Mouse (Mus musculus): ENCODE measurements around the gene Lemd1. TPM values are rescaled to one million over a fixed set of nuclear protein-coding genes. Genes with fewer than 3 reads are reported as not detected.
A peak's percentile ranks its signal among the peaks of the same experiment; 100 is the strongest.

Gene Lemd1
- polyA plus RNA-seq, 1 experiment from 2014 or later = 0.27 TPM

DNA sequence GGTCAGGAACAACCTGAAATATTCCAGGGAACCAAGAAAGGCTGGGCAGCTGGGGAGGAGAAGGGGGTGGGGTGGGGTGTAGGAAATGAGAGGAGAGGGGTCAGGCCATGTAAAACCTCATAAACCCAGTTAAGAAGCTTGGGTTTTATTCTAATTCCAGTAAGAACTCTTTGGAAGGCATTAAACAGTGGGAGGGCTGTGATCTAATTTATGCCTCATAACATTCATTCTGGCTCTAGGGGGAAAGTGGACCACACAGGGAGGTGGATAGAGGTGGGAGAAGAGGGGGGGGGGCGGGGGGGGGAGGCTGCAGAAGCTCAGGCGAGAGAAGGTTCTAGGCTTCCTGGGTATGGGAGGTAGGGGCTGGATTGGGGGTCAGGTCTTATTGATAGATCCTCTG, 19.6 kb upstream of the Lemd1 start:
- 0 out of 2 replicates have a peak, but pooled peaks cover 5% of the 10 kb centered on the region for H3K4me1 ChIP-seq (ENCODE audit: control insufficient read depth, insufficient read depth, low read length)
- WGBS = 20% methylated on average over 1 of the region's 2 CpGs
- ATAC-seq (ENCODE audit: insufficient number of reproducible peaks, insufficient read depth, low FRiP score, low read depth) = no peak
- H3K9me3 ChIP-seq (ENCODE audit: control insufficient read depth, low read depth, low read length) = no peaks in the 10 kb centered on the region
- H3K4me2 ChIP-seq (replicated peaks; ENCODE audit: low read depth, low read length) = no peak overlapping the region
- H3K27me3 ChIP-seq (ENCODE audit: control insufficient read depth, insufficient read depth, low read length) = no peaks in the 10 kb centered on the region
- H3K27ac ChIP-seq (ENCODE audit: low read length) = no peak overlapping the region
- no peaks in the 10 kb centered on the region for H3K36me3 ChIP-seq (ENCODE audit: control insufficient read depth, insufficient read depth, low read length)
- no peak overlapping the region for H3K9ac ChIP-seq (replicated peaks; ENCODE audit: low read depth, low read length)
- H3K4me3 ChIP-seq (ENCODE audit: low read depth, low read length) = no peak overlapping the region

DNA sequence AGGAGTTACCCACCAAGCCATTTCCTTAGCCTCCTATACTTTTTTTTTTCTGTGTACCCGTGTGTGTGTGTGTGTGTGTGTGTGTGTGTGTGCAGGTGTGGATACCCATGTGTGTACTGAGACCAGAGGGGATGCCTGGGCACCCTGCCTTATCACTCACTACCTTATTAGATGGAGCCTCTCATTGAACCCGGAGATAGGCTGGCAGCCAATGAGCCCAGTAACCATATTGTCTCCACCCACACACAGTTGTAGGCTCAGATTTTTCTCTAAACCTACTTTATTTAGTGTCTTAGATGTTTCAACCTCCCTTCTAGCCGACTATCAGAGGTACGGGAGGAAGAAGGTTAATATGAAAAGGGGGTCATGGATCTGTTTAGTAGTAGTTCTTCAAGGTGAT, 4.9 kb upstream of the Lemd1 start:
- 74% methylated on average over 4 of the region's 4 CpGs for WGBS
- Histone ChIP-seq H3K4me2 (replicated peaks; ENCODE audit: low read depth, low read length) (no peak overlapping the region), H3K9ac (replicated peaks; ENCODE audit: low read depth, low read length) (no peak overlapping the region), H3K9me3 (ENCODE audit: control insufficient read depth, low read depth, low read length) (no peaks in the 10 kb centered on the region), H3K27me3 (ENCODE audit: control insufficient read depth, insufficient read depth, low read length) (peaks cover 27% of the 10 kb centered on the region), H3K4me1 (ENCODE audit: control insufficient read depth, insufficient read depth, low read length) (peaks cover 4% of the 10 kb centered on the region; the same call in 1 of the 2 replicates), H3K4me3 (ENCODE audit: low read depth, low read length) (no peak overlapping the region), H3K27ac (ENCODE audit: low read length) (no peak overlapping the region), H3K36me3 (ENCODE audit: control insufficient read depth, insufficient read depth, low read length) (no peaks in the 10 kb centered on the region)
- no peak for ATAC-seq (ENCODE audit: insufficient number of reproducible peaks, insufficient read depth, low FRiP score, low read depth)

DNA sequence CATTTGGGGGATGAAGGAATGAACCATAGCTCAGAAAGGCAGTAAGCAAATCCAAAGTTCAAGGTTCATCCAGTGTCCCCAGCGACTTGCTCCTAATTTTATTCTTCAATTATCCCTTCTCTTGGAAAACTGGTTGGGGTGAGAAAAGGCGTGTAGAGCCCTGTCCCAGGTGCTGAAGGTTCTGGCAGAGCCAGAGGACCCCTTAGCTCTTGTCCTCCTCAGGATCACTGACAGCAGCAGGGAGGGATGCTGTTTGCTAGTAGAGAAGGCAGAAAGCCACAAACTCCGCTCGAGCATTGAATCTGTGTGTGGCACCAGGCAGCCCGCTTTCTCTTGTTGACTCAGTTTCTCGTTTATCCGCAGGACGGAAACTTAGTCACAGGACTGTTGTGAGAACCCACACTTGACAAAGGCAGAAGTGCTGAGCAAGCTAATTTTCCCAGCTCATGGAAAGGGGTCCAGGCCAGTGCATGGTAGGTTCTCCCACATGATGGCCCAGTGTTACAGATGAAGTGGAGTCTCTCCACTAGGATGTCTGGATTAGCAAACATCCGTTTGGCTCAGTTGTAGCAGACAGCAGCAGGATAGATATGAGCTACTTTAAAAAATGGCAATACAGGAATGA, 2.7 kb upstream of the Lemd1 start:
- no peak for ATAC-seq (ENCODE audit: insufficient number of reproducible peaks, insufficient read depth, low FRiP score, low read depth)
- Histone ChIP-seq H3K4me1 (ENCODE audit: control insufficient read depth, insufficient read depth, low read length) (peaks cover 7% of the 10 kb centered on the region; the same call in 1 of the 2 replicates), H3K27me3 (ENCODE audit: control insufficient read depth, insufficient read depth, low read length) (peaks cover 41% of the 10 kb centered on the region), H3K4me2 (replicated peaks; ENCODE audit: low read depth, low read length) (no peak overlapping the region), H3K36me3 (ENCODE audit: control insufficient read depth, insufficient read depth, low read length) (no peaks in the 10 kb centered on the region), H3K4me3 (ENCODE audit: low read depth, low read length) (no peak overlapping the region), H3K27ac (ENCODE audit: low read length) (no peak overlapping the region), H3K9ac (replicated peaks; ENCODE audit: low read depth, low read length) (no peak overlapping the region), H3K9me3 (ENCODE audit: control insufficient read depth, low read depth, low read length) (no peaks in the 10 kb centered on the region)
- 28% methylated on average over 9 of the region's 9 CpGs for WGBS

- H3K9ac ChIP-seq (replicated peaks; ENCODE audit: low read depth, low read length) = no peak overlapping the region
- H3K9me3 ChIP-seq (ENCODE audit: control insufficient read depth, low read depth, low read length) = no peaks in the 10 kb centered on the region
- no peak overlapping the region for H3K27ac ChIP-seq (ENCODE audit: low read length)
- peaks cover 7% of the 10 kb centered on the region; the same call in 1 of the 2 replicates for H3K4me1 ChIP-seq (ENCODE audit: control insufficient read depth, insufficient read depth, low read length)
- WGBS = 56% methylated on average over 4 of the region's 4 CpGs
- H3K27me3 ChIP-seq (ENCODE audit: control insufficient read depth, insufficient read depth, low read length) = peaks cover 43% of the 10 kb centered on the region
- H3K4me3 ChIP-seq (ENCODE audit: low read depth, low read length) = no peak overlapping the region
- ATAC-seq (ENCODE audit: insufficient number of reproducible peaks, insufficient read depth, low FRiP score, low read depth) = no peak
- no peak overlapping the region for H3K4me2 ChIP-seq (replicated peaks; ENCODE audit: low read depth, low read length)
- no peaks in the 10 kb centered on the region for H3K36me3 ChIP-seq (ENCODE audit: control insufficient read depth, insufficient read depth, low read length)
Measured at GRCm38 (mm10) chr1:132189231-132189630, 2.0 kb upstream of the Lemd1 start.

DNA sequence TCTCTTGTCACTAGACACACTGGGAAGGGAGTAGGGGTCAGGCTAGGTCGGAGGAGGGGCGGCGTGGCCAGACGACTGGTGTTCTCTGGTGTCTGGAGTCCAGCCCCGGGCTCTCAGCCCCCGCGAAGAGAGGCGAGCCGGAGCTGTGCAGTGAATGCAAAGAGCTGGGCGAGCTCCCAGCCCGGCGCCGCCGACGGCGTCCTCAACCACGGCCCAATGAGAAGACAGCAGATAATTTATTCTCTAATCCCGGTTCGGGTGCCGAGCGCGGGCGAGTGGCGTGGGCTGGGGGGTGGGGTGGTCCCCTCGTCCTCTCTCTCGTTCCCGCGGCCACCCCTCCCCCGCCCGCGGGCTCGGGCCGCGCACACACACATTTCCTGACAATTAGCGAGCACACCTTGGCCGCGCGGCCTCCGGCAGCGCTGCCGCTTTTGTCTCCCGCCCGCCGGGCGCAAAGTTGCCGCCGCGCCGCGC, 1.2 kb upstream of the Lemd1 start:
- Histone ChIP-seq H3K27ac (ENCODE audit: low read length) (no peak overlapping the region), H3K4me3 (ENCODE audit: low read depth, low read length) (peak overlapping the region; percentile 53), H3K4me1 (ENCODE audit: control insufficient read depth, insufficient read depth, low read length) (peaks cover 7% of the 10 kb centered on the region; the same call in 1 of the 2 replicates), H3K4me2 (replicated peaks; ENCODE audit: low read depth, low read length) (peak overlapping the region; percentile 99), H3K9ac (replicated peaks; ENCODE audit: low read depth, low read length) (peak overlapping the region; percentile 48), H3K27me3 (ENCODE audit: control insufficient read depth, insufficient read depth, low read length) (peaks cover 43% of the 10 kb centered on the region), H3K36me3 (ENCODE audit: control insufficient read depth, insufficient read depth, low read length) (no peaks in the 10 kb centered on the region), H3K9me3 (ENCODE audit: control insufficient read depth, low read depth, low read length) (no peaks in the 10 kb centered on the region)
- 0 out of 2 replicates have a peak, but pooled peaks have one; percentile 28 for ATAC-seq (ENCODE audit: insufficient number of reproducible peaks, insufficient read depth, low FRiP score, low read depth)
- 0% methylated on average over 50 of the region's 50 CpGs for WGBS

DNA sequence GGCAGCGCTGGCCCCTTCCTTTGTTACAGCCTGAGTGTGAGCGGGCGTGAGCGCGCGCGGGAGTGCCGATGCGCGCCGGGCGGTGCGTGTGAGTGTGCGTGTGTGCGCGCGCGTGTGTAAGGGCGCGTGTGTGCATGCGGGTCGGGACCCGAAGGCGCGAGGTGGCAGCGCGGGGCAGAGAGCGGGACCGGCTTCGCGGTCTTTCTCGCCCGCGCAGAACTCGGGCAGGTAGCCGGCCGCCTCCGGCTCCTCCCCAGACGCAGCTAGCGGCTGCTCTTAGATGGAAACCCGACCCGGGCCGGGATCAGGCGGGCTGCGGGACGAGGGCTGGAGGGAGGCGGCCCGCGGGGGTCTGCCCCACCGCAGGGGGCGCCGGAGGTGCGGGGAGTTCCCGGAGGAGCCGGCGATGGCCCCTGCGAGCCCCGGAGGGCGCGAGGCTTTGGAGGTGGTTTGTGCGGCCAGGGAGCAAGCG, 574 bp upstream of the Lemd1 start:
- Histone ChIP-seq H3K9ac (replicated peaks; ENCODE audit: low read depth, low read length) (peak overlapping the region; percentile 48), H3K36me3 (ENCODE audit: control insufficient read depth, insufficient read depth, low read length) (no peaks in the 10 kb centered on the region), H3K4me2 (replicated peaks; ENCODE audit: low read depth, low read length) (peak overlapping the region; percentile 99), H3K4me3 (ENCODE audit: low read depth, low read length) (peak overlapping the region; percentile 53), H3K27me3 (ENCODE audit: control insufficient read depth, insufficient read depth, low read length) (peaks cover 43% of the 10 kb centered on the region), H3K4me1 (ENCODE audit: control insufficient read depth, insufficient read depth, low read length) (peaks cover 9% of the 10 kb centered on the region; the same call in 1 of the 2 replicates), H3K9me3 (ENCODE audit: control insufficient read depth, low read depth, low read length) (no peaks in the 10 kb centered on the region), H3K27ac (ENCODE audit: low read length) (no peak overlapping the region)
- under 1% methylated on average over 58 of the region's 62 CpGs for WGBS
- no peak for ATAC-seq (ENCODE audit: insufficient number of reproducible peaks, insufficient read depth, low FRiP score, low read depth)

DNA sequence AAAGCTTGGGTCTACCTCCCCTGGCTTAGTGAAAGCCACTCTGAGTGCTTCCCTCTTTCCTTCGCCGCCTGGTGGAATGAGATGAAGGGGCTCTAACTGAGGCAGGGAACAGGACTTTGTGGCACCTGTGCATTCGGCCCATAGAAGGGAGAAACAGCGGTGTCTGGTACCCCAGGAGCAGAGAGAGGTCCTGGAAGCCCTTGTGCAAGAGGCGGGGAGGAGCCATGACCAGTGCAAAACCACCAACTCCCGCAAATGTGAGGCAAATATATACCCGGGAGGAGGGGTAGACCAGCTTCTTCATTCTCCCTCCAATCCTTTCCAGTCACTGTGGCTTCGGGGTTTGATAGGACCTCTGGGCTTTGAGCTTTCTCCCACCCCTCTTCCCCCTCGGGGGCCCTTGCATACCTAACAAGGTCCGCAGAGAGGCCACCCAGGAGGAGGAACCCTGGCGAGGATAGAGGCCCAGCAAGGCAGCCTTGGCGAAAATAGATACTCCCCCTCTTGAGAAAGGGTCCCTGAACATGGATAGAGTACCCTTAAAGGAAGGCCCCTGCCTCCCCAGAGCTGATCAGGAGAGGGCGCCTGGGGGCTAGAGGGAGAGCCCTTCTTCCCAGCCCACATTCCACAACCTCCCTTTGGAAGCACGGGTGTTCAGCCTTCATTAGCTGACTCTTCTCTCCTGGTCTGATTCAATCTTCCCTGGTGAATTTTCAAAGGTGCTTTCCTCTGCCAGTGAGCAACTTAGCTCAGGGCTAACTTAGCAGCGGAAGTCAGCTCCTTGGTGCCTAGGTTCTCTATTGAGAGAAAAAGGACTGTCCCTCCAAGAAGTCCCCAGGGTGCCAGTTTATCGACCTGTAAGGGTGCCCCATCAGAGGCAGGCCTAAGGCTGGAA, 802 bp downstream of the Lemd1 start:
- Histone ChIP-seq H3K4me3 (ENCODE audit: low read depth, low read length) (peak overlapping the region; percentile 53; the same call in 1 of the 2 replicates), H3K27me3 (ENCODE audit: control insufficient read depth, insufficient read depth, low read length) (peaks cover 43% of the 10 kb centered on the region), H3K4me1 (ENCODE audit: control insufficient read depth, insufficient read depth, low read length) (peaks cover 11% of the 10 kb centered on the region; the same call in 1 of the 2 replicates), H3K36me3 (ENCODE audit: control insufficient read depth, insufficient read depth, low read length) (no peaks in the 10 kb centered on the region), H3K27ac (ENCODE audit: low read length) (no peak overlapping the region), H3K9me3 (ENCODE audit: control insufficient read depth, low read depth, low read length) (no peaks in the 10 kb centered on the region), H3K9ac (replicated peaks; ENCODE audit: low read depth, low read length) (no peak overlapping the region), H3K4me2 (replicated peaks; ENCODE audit: low read depth, low read length) (peak overlapping the region; percentile 99)
- WGBS = 9% methylated on average over 15 of the region's 16 CpGs
- no peak for ATAC-seq (ENCODE audit: insufficient number of reproducible peaks, insufficient read depth, low FRiP score, low read depth)

GRCm38 (mm10) chr1:132193806-132194205, 2.6 kb downstream of the Lemd1 start:
- H3K27me3 ChIP-seq (ENCODE audit: control insufficient read depth, insufficient read depth, low read length) = peaks cover 39% of the 10 kb centered on the region
- no peaks in the 10 kb centered on the region for H3K9me3 ChIP-seq (ENCODE audit: control insufficient read depth, low read depth, low read length)
- 67% methylated on average over 3 of the region's 3 CpGs for WGBS
- no peak overlapping the region for H3K4me3 ChIP-seq (ENCODE audit: low read depth, low read length)
- ATAC-seq (ENCODE audit: insufficient number of reproducible peaks, insufficient read depth, low FRiP score, low read depth) = no peak
- H3K4me2 ChIP-seq (replicated peaks; ENCODE audit: low read depth, low read length) = no peak overlapping the region
- H3K4me1 ChIP-seq (ENCODE audit: control insufficient read depth, insufficient read depth, low read length) = peaks cover 11% of the 10 kb centered on the region; the same call in 1 of the 2 replicates
- no peak overlapping the region for H3K9ac ChIP-seq (replicated peaks; ENCODE audit: low read depth, low read length)
- H3K27ac ChIP-seq (ENCODE audit: low read length) = no peak overlapping the region
- H3K36me3 ChIP-seq (ENCODE audit: control insufficient read depth, insufficient read depth, low read length) = no peaks in the 10 kb centered on the region

Data from stomach, embryonic 14.5 days (tissue).